Mouse (Mus musculus) olfactory bulb, adult 2 months (tissue): ENCODE data around the gene Iqsec3.
A peak's percentile ranks its signal among the peaks of the same experiment; 100 is the strongest.

Experiments
- CTCF ChIP-seq: fragments of 200-500 bp; IDR thresholded peaks from 2 replicates; pipeline ENCODE4 v1.5.1; 2012; ENCODE audit warnings: low read depth, mild to moderate bottlenecking, low read length, moderate library complexity; ENCODE audit not compliant: insufficient read depth
- POLR2A ChIP-seq: fragments of 200-500 bp; IDR thresholded peaks from 2 replicates; pipeline ENCODE4 v1.6.1; 2012; ENCODE audit warnings: mild to moderate bottlenecking, low read depth, low read length, moderate library complexity; ENCODE audit not compliant: insufficient read depth

GRCm38 (mm10) chr6:121473093-121473821 is at the start of gene Iqsec3:
- TF ChIP-seq POLR2A (peak; percentile 97), CTCF (no peak)
